Mouse (Mus musculus) forebrain, embryonic 11.5 days (tissue): Measurements from ENCODE around the gene Rbm47. TPM values are rescaled to one million over a fixed set of nuclear protein-coding genes. Genes with fewer than 3 reads are reported as not detected.

Experiments used
- ATAC-seq: fragments of 200-750 bp; cut with Nextera tagmentation; replicated peaks from 2 replicates; pipeline ENCODE4 v1.8.0; 2017; ENCODE audit warnings: moderate TSS enrichment; ENCODE audit not compliant: low FRiP score
- DNase-seq: peaks from one replicate; pipeline ENCODE4 v3.0.0-alpha.2; 2017; ENCODE audit warnings: low spot score
- H3K27ac ChIP-seq: fragments of 300-500 bp; sonication (generic); 2 replicates; pipeline ENCODE4 v1.5.1; 2014; ENCODE audit warnings: low read depth, low read length
- H3K27me3 ChIP-seq: fragments of 300-500 bp; sonication (generic); 2 replicates; pipeline ENCODE4 v1.6.1; 2014; ENCODE audit warnings: mild to moderate bottlenecking, low read length, mixed read lengths; ENCODE audit not compliant: control insufficient read depth, insufficient read depth
- H3K36me3 ChIP-seq: fragments of 300-500 bp; sonication (generic); 2 replicates; pipeline ENCODE4 v1.6.1; 2014; ENCODE audit warnings: mild to moderate bottlenecking, low read length, moderate library complexity, mixed read lengths; ENCODE audit not compliant: control insufficient read depth, insufficient read depth
- H3K4me1 ChIP-seq: fragments of 300-500 bp; sonication (generic); replicated peaks from 2 replicates; pipeline ENCODE4 v1.6.1; 2014; ENCODE audit warnings: low read length, mixed read lengths; ENCODE audit not compliant: control insufficient read depth, insufficient read depth
- H3K4me2 ChIP-seq: fragments of 300-500 bp; sonication (generic); 2 replicates; pipeline ENCODE4 v1.6.1; 2014; ENCODE audit warnings: low read depth, mild to moderate bottlenecking, low read length, moderate library complexity, mixed read lengths; ENCODE audit not compliant: severe bottlenecking
- H3K4me3 ChIP-seq: fragments of 300-500 bp; sonication (generic); 2 replicates; pipeline ENCODE4 v1.5.1; 2014; ENCODE audit warnings: low read depth, low read length
- H3K9ac ChIP-seq: fragments of 300-500 bp; sonication (generic); 2 replicates; pipeline ENCODE4 v1.6.1; 2014; ENCODE audit warnings: low read length
- H3K9me3 ChIP-seq: fragments of 300-500 bp; sonication (generic); 2 replicates; pipeline ENCODE4 v1.6.1; 2016; ENCODE audit warnings: low read length, mixed read lengths; ENCODE audit not compliant: control insufficient read depth
- WGBS: fragments of 180-500 bp; shearing (Covaris S2); extraction: QIAGEN DNeasy Blood & Tissue Kit; methylation state at CpG from one replicate; pipeline ENCODE4 v1.1.7; 2014; 5-methylcytosine and 5-hydroxymethylcytosine counted together
- polyA plus RNA-seq: library from polyadenylated mRNA; unstranded; fragments of >200 nt; fragmentation: Nextera tagmentation; extraction: Ambion mirVana; gene quantifications from 2 replicates; pipeline ENCODE4 v1.2.1, GENCODE M21; 2014

The Rbm47 gene
- polyA plus RNA-seq, 1 experiment from 2014 or later = 5.9 TPM

GRCm38 (mm10) chr5:66054394-66054793, 118.5 kb downstream of the Rbm47 start:
- Histone ChIP-seq H3K4me1 (no peaks in the 10 kb centered on the region), H3K4me3 (no peak overlapping the region)

GRCm38 (mm10) chr5:66052777-66053548, 120.0 kb downstream of the Rbm47 start:
- H3K27ac ChIP-seq = no peak overlapping the region
- H3K9me3 ChIP-seq = no peaks in the 10 kb centered on the region
- no peaks in the 10 kb centered on the region for H3K36me3 ChIP-seq
- ATAC-seq (no peak), DNase-seq (no peak)
- H3K4me1 ChIP-seq = no peaks in the 10 kb centered on the region
- WGBS = 92% methylated on average over 20 of the region's 20 CpGs
- H3K9ac ChIP-seq = no peak overlapping the region
- H3K27me3 ChIP-seq = no peaks in the 10 kb centered on the region
- no peak overlapping the region for H3K4me3 ChIP-seq
- no peak overlapping the region for H3K4me2 ChIP-seq

More at GRCm38 (mm10) chr5:66054394-66054793, 118.5 kb downstream of the Rbm47 start:
- 61% methylated on average over 9 of the region's 9 CpGs for WGBS
- ATAC-seq (no peak), DNase-seq (no peak)
- no peaks in the 10 kb centered on the region for H3K36me3 ChIP-seq
- no peaks in the 10 kb centered on the region for H3K27me3 ChIP-seq
- H3K9me3 ChIP-seq = no peaks in the 10 kb centered on the region
- no peak overlapping the region for H3K9ac ChIP-seq
- H3K4me2 ChIP-seq = no peak overlapping the region
- H3K27ac ChIP-seq = no peak overlapping the region

- H3K36me3 ChIP-seq = no peaks in the 10 kb centered on the region
- no peaks in the 10 kb centered on the region for H3K4me1 ChIP-seq
- no peaks in the 10 kb centered on the region for H3K27me3 ChIP-seq
- H3K9ac ChIP-seq = no peak overlapping the region
- H3K4me3 ChIP-seq = no peak overlapping the region
- 80% methylated on average over 5 of the region's 5 CpGs for WGBS
- DNase-seq (no peak), ATAC-seq (no peak)
- H3K27ac ChIP-seq = no peak overlapping the region
- no peak overlapping the region for H3K4me2 ChIP-seq
- no peaks in the 10 kb centered on the region for H3K9me3 ChIP-seq
Measured at GRCm38 (mm10) chr5:66050841-66051240, 122.1 kb downstream of the Rbm47 start.

GRCm38 (mm10) chr5:66046356-66046755, 126.6 kb downstream of the Rbm47 start:
- no peaks in the 10 kb centered on the region for H3K4me1 ChIP-seq
- ATAC-seq (no peak), DNase-seq (no peak)
- no peaks in the 10 kb centered on the region for H3K27me3 ChIP-seq
- no peaks in the 10 kb centered on the region for H3K36me3 ChIP-seq
- no peak overlapping the region for H3K27ac ChIP-seq
- no peak overlapping the region for H3K4me2 ChIP-seq
- WGBS = 86% methylated on average over 3 of the region's 3 CpGs
- no peak overlapping the region for H3K9ac ChIP-seq
- H3K9me3 ChIP-seq = no peaks in the 10 kb centered on the region
- H3K4me3 ChIP-seq = no peak overlapping the region

- Histone ChIP-seq H3K4me2 (no peak overlapping the region), H3K4me1 (no peaks in the 10 kb centered on the region), H3K4me3 (no peak overlapping the region), H3K9ac (no peak overlapping the region), H3K27ac (no peak overlapping the region), H3K27me3 (no peaks in the 10 kb centered on the region), H3K36me3 (no peaks in the 10 kb centered on the region), H3K9me3 (no peaks in the 10 kb centered on the region)
- WGBS = 92% methylated on average over 3 of the region's 3 CpGs
- DNase-seq (no peak), ATAC-seq (no peak)
Measured at GRCm38 (mm10) chr5:66043897-66044296, 129.0 kb downstream of the Rbm47 start.

- H3K27ac ChIP-seq = no peak overlapping the region
- DNase-seq = no peak
- no peaks in the 10 kb centered on the region for H3K27me3 ChIP-seq
Measured at GRCm38 (mm10) chr5:66042651-66043340, 130.1 kb downstream of the Rbm47 start.

GRCm38 (mm10) chr5:66040744-66041279, 132.1 kb downstream of the Rbm47 start:
- H3K27me3 ChIP-seq = no peaks in the 10 kb centered on the region

More at GRCm38 (mm10) chr5:66042651-66043340, 130.1 kb downstream of the Rbm47 start:
- no peak for ATAC-seq
- WGBS = 58% methylated on average over 10 of the region's 10 CpGs
- Histone ChIP-seq H3K4me3 (no peak overlapping the region), H3K4me2 (no peak overlapping the region), H3K9me3 (no peaks in the 10 kb centered on the region), H3K4me1 (no peaks in the 10 kb centered on the region), H3K9ac (no peak overlapping the region), H3K36me3 (no peaks in the 10 kb centered on the region)

GRCm38 (mm10) chr5:66039813-66040212, 133.1 kb downstream of the Rbm47 start:
- H3K4me2 ChIP-seq = no peak overlapping the region
- no peak overlapping the region for H3K4me3 ChIP-seq
- H3K4me1 ChIP-seq = no peaks in the 10 kb centered on the region
- no peak overlapping the region for H3K9ac ChIP-seq
- no peaks in the 10 kb centered on the region for H3K9me3 ChIP-seq
- DNase-seq (no peak), ATAC-seq (no peak)
- H3K27ac ChIP-seq = no peak overlapping the region
- no peaks in the 10 kb centered on the region for H3K36me3 ChIP-seq
- no peaks in the 10 kb centered on the region for H3K27me3 ChIP-seq
- WGBS = 93% methylated on average over 2 of the region's 2 CpGs

More at GRCm38 (mm10) chr5:66040744-66041279, 132.1 kb downstream of the Rbm47 start:
- DNase-seq (no peak), ATAC-seq (no peak)
- Histone ChIP-seq H3K4me1 (no peaks in the 10 kb centered on the region), H3K36me3 (no peaks in the 10 kb centered on the region), H3K4me3 (no peak overlapping the region), H3K9ac (no peak overlapping the region), H3K4me2 (no peak overlapping the region), H3K27ac (no peak overlapping the region), H3K9me3 (no peaks in the 10 kb centered on the region)
- WGBS = 85% methylated on average over 7 of the region's 7 CpGs
